ENCODE assay signal across 9 mouse cellular contexts in the genomic region with DNA sequence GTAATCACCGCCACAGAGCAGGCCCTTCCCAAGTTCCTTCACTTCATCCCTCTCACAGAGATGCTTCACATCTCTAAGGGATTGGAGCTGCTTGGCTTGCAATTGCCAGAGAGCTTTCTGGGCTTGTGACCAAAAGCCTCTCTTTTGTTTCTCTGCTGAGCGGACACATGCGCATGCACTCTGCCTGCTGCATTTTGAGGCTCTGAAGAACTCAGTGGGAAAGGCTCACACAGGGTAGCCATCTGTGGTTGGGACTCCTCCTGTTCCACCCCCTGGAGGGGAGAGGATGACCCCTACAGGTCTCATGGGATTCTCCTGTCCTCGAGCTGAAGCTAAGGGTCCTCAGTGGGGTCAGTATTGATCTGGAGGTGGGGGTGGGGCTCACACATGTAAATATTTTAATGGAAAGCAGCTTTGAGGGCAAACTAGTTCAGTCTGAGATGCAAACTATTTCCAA. TPM values are rescaled to one million over a fixed set of nuclear protein-coding genes. Genes with fewer than 3 reads are reported as not detected.
DNase-seq lines count a peak whose midpoint lies in the region; ATAC-seq lines count a peak whose summit lies in the region.
"Had no signal": no experiment of that assay in that cellular context is flagged by ENCODE, and none has a peak within 500 bp of the region (broad histone marks: within the 10 kb centered on the region; RNA-seq: fewer than 3 reads in every experiment).

No protein-coding gene starts in this region.

- H3K27me3 ChIP-seq in neural tube, embryonic 13.5 days: no peaks in the 10 kb centered on the region
- no peaks in the 10 kb centered on the region for H3K27me3 ChIP-seq in embryonic facial prominence, embryonic 12.5 days
- H3K27me3 ChIP-seq in heart, embryonic 16.5 days (ENCODE audit: control insufficient read depth, insufficient read depth, low read length): no peaks in the 10 kb centered on the region
- no peaks in the 10 kb centered on the region for H3K27me3 ChIP-seq in limb, embryonic 10.5 days (ENCODE audit: low read depth, poor library complexity, severe bottlenecking)
- H3K27me3 ChIP-seq: liver, embryonic 13.5 days had no signal

- H3K27ac ChIP-seq in neural tube, embryonic 13.5 days (replicated peaks): peak overlapping the region; percentile 24; the same call in 1 of the 2 replicates
- peak overlapping the region; percentile 84 for H3K27ac ChIP-seq in embryonic facial prominence, embryonic 12.5 days
- H3K27ac ChIP-seq in heart, embryonic 16.5 days (ENCODE audit: low read length): peak overlapping the region; percentile 84
- H3K27ac ChIP-seq in limb, embryonic 10.5 days: peak overlapping the region; percentile 81
- H3K27ac ChIP-seq: liver, embryonic 13.5 days had no signal

- no peaks in the 10 kb centered on the region for H3K9me3 ChIP-seq in neural tube, embryonic 13.5 days
- H3K9me3 ChIP-seq in embryonic facial prominence, embryonic 12.5 days: no peaks in the 10 kb centered on the region
- H3K9me3 ChIP-seq in heart, embryonic 16.5 days (replicated peaks; ENCODE audit: control insufficient read depth, low read length): no peaks in the 10 kb centered on the region
- H3K9me3 ChIP-seq in limb, embryonic 10.5 days (replicated peaks): no peaks in the 10 kb centered on the region
- H3K9me3 ChIP-seq: liver, embryonic 13.5 days had no signal

- peaks cover 19% of the 10 kb centered on the region for H3K4me1 ChIP-seq in neural tube, embryonic 13.5 days (replicated peaks)
- H3K4me1 ChIP-seq in embryonic facial prominence, embryonic 12.5 days: peaks cover 29% of the 10 kb centered on the region
- H3K4me1 ChIP-seq in heart, embryonic 16.5 days (ENCODE audit: control insufficient read depth, insufficient read depth, low read length): peaks cover 42% of the 10 kb centered on the region
- peaks cover 28% of the 10 kb centered on the region for H3K4me1 ChIP-seq in limb, embryonic 10.5 days
- H3K4me1 ChIP-seq: liver, embryonic 13.5 days had no signal

- peak; percentile 32; the same call in 1 of the 2 replicates for ATAC-seq in neural tube, embryonic 13.5 days (ENCODE audit: low read depth)
- ATAC-seq in embryonic facial prominence, embryonic 12.5 days (ENCODE audit: insufficient number of reproducible peaks, insufficient read depth, low FRiP score, low TSS enrichment): peak; percentile 67; the same call in 1 of the 2 replicates
- ATAC-seq in heart, embryonic 16.5 days (replicated peaks; ENCODE audit: extremely low read depth, insufficient read depth, low FRiP score): no peak

- no peaks in the 10 kb centered on the region for H3K36me3 ChIP-seq in neural tube, embryonic 13.5 days
- H3K36me3 ChIP-seq in embryonic facial prominence, embryonic 12.5 days: no peaks in the 10 kb centered on the region
- H3K36me3 ChIP-seq in heart, embryonic 16.5 days (ENCODE audit: control insufficient read depth, insufficient read depth): no peaks in the 10 kb centered on the region
- no peaks in the 10 kb centered on the region for H3K36me3 ChIP-seq in limb, embryonic 10.5 days
- H3K36me3 ChIP-seq: liver, embryonic 13.5 days had no signal

- no peak overlapping the region for H3K4me3 ChIP-seq in neural tube, embryonic 13.5 days
- H3K4me3 ChIP-seq in embryonic facial prominence, embryonic 12.5 days: no peak overlapping the region
- no peak overlapping the region for H3K4me3 ChIP-seq in heart, embryonic 16.5 days (ENCODE audit: low read length)
- no peak overlapping the region for H3K4me3 ChIP-seq in limb, embryonic 10.5 days
- H3K4me3 ChIP-seq: liver, embryonic 13.5 days had no signal

- 48% methylated on average over 4 of the region's 4 CpGs for WGBS in neural tube, embryonic 13.5 days
- 46% methylated on average over 4 of the region's 4 CpGs for WGBS in embryonic facial prominence, embryonic 12.5 days
- 52% methylated on average over 4 of the region's 4 CpGs for WGBS in heart, embryonic 16.5 days
- WGBS in limb, embryonic 10.5 days: 65% methylated on average over 4 of the region's 4 CpGs

- DNase-seq in neural tube, embryonic 10.5 days (ENCODE audit: extremely low spot score, low spot score): no peak
- DNase-seq in limb, embryonic 10.5 days (ENCODE audit: low spot score): peak; percentile 44
- DNase-seq in telencephalon, adult 2 months (ENCODE audit: low read depth, low spot score): peak; percentile 75
- no peak for DNase-seq in T-cell, adult 2 months (ENCODE audit: low spot score)
- DNase-seq in B cell, adult 2 months: no peak
- DNase-seq: liver, embryonic 13.5 days had no signal

- no peak overlapping the region for H3K9ac ChIP-seq in neural tube, embryonic 13.5 days
- no peak overlapping the region for H3K9ac ChIP-seq in embryonic facial prominence, embryonic 12.5 days
- peak overlapping the region; percentile 38; the same call in 1 of the 2 replicates for H3K9ac ChIP-seq in heart, embryonic 16.5 days (ENCODE audit: low read length)
- H3K9ac ChIP-seq: liver, embryonic 13.5 days had no signal

- H3K4me2 ChIP-seq in neural tube, embryonic 13.5 days: no peak overlapping the region
- no peak overlapping the region for H3K4me2 ChIP-seq in embryonic facial prominence, embryonic 12.5 days (replicated peaks)
- H3K4me2 ChIP-seq in heart, embryonic 16.5 days (ENCODE audit: low read depth, low read length): no peak overlapping the region
- H3K4me2 ChIP-seq: liver, embryonic 13.5 days had no signal

RNA-seq across cellular contexts. Expression of a gene that starts 30.0 kb away (rescaled TPM):
- polyA plus RNA-seq in neural tube, embryonic 13.5 days (2015; fragmentation: Nextera tagmentation; extraction: Ambion mirVana): 11.1 and 16.2 TPM in 2 replicates
- 11.6 and 16.2 TPM in 2 replicates for polyA plus RNA-seq in embryonic facial prominence, embryonic 12.5 days (2016; fragmentation: Nextera tagmentation; extraction: Ambion mirVana)
- 63.4 and 65.6 TPM in 2 replicates for polyA plus RNA-seq in heart, embryonic 16.5 days (2015; fragmentation: Nextera tagmentation; extraction: Ambion mirVana)
- polyA plus RNA-seq in limb, embryonic 10.5 days (2016; fragmentation: Nextera tagmentation; extraction: Ambion mirVana): 3.0 and 5.1 TPM in 2 replicates

Comparison
In these comparisons a context has a peak if more than half of its experiments do, and no peak if none do; other contexts are left out.
1. H3K27ac ChIP-seq: peak in every context shown above with its lines; median percentile 84 in embryonic facial prominence, embryonic 12.5 days; 84 in heart, embryonic 16.5 days; 81 in limb, embryonic 10.5 days; 24 in neural tube, embryonic 13.5 days.
2. DNase-seq: peak in limb, embryonic 10.5 days (single experiment) and telencephalon, adult 2 months (single experiment); none in neural tube, embryonic 10.5 days (single experiment), T-cell, adult 2 months (single experiment) and B cell, adult 2 months (0 of 2).